Mouse (Mus musculus): ENCODE data around the gene Cep135.

Gene Cep135

DNA sequence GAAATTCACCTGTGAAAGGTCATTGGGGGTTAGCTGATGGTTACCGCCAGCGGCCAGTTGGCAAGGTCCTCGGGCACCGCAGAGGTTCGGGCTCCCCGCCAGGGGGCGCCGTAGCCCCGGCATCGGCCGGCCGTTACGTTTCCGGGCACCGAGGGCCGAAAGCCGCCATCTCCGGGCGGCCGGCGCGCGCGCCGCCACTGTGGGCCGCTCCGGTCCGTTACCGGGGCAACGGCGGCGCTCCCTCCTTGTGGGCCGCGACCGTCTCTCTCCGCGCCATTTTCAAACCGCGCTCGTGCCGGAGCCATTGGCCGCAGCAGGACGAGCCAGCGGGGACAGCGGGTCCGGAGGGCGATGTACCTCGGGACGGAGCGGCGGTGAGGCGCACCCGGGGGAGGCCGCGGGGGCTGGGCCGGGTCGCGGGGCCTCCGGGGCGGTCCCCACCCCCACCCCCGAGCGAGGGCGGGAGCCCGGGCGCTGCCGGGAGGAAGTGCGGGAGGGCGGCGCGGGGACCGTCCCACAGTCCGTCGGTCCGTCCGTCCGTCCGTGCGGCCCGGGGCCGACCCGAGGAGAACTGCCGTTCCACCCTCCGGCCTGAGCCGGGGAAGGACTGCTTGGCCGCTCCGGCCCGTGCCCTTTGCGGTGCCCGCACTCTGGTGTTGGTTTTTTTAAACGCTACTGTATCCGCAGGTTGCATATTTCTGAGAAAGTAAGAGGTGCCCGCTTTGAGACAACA is at the start of gene Cep135:
Gene Cep135 (plus strand): TSS at position 148 of the 733 bp plus-strand sequence.
- peak; percentile 88 for DNase-seq (ENCODE audit: low read depth, low spot score)

DNA sequence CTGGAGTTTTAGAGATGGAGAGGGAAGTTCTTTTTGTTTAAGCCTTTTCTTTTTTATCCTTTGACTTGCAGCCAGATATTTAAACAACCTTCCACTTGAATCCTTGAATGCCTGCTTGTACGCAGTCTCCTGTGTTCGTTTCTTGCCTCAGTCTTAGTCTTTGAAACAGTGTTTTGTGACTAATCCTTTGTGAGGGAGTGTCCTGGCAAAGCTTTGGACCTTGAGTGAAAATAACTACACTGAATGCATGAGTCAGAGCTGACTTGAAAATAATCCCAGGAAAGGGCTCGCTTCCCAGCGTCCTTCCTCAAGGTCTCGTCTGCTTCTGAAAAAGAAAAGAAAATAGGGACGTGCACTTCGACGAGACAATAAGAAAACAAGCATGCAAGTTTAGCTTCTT is 48.3 kb upstream of the Cep135 start:
- DNase-seq (ENCODE audit: low read depth, low spot score) = peak; percentile 46

DNA sequence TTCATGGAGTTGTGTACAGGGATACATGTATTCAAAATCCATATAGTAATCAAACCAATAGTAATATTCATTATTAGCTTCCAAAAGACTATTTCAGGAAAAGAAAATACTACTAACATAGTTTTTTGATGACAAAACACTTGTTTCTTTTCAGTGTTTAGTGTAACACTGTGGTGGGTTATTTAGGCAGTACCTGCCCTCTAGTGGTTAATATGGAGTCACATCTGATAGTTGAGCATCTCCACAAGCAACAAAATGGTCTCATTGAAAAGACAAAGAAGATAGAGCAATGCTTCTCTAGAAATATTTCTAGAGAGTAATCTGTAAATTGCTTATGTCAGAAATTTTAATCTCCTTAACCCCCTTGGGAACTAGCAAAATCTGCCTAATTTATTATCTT is 47.7 kb upstream of the Cep135 start:
- no peak for DNase-seq (ENCODE audit: low read depth, low spot score)

DNA sequence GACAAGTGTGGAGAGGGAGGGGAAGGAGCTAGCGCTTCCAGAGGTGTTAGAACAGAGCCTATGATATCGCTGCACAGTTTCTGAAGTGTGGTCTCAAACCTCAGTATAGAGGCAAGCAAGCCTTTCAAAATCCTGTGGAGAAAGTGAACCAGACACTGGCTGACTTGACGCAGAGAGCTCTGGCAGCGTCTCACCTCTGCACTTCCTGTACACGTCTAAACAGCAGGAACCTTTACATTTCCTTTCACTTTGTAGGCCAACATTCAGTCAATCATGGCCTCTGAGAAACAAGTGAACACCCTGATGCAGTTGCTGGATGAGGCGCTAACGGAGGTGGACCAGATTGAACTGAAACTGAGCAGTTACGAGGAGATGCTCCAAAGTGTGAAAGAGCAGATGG is 45.3 kb upstream of the Cep135 start:
- DNase-seq (ENCODE audit: low read depth, low spot score) = no peak

DNA sequence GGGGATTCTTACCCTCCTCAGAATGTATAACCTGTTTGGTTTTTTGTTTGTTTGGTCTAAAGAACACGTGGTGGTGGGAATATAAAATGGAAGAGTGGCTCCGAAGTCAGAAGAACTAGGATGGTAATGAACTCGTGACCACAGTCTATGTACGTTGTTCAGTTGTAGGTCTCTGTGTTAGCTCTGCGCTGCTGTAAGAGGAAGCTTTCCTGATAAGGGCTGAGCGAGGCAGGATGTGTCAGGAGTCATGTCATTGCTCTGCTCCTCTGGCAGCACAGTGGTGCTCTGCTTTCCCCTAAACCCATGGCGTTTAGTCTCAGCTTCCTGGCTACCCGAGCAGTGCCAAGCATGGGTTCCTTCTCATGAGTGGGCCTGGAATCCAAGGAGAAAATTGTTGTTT is 38.1 kb upstream of the Cep135 start:
- no peak for DNase-seq (ENCODE audit: low read depth, low spot score)

DNA sequence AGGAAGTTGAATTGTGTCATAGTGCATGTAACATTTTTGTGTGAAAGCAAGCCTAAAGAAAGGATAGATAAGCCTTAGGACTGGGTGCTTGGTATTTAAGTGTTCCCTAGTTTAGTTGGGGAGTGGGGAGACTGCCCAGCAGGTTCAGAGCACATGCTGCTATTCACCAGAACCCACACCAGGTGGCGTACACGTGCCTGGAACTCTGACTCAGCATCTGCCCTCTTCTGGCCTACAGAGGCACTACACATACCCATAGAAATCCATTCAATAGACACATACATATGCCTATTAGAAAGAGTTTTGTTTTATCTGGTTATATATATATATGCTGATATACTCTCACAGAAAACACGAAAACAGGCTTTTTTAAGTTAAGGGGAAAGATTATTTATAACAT is 23.2 kb upstream of the Cep135 start:
- peak; percentile 25 for DNase-seq (ENCODE audit: low read depth, low spot score)

DNA sequence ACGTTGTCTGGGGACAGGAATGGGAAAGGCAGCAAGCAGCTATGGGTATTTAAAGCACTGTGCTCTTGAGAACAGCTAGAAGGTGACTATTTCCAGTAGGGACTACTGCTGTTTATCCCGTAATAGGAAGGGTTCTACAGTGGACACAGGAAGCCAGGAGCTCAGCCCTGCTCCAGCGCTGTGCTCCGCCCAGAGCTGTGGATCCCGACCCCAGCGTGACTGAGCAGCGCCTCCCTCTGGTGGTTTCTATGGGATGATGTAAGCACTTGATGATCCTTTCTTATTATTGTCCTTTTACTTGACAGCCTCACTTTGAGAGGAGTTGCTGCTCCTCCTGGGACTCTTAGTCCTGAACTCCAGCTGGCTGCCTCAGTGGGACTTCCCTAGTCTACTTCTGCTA is 14.2 kb upstream of the Cep135 start:
- no peak for DNase-seq (ENCODE audit: low read depth, low spot score)

DNA sequence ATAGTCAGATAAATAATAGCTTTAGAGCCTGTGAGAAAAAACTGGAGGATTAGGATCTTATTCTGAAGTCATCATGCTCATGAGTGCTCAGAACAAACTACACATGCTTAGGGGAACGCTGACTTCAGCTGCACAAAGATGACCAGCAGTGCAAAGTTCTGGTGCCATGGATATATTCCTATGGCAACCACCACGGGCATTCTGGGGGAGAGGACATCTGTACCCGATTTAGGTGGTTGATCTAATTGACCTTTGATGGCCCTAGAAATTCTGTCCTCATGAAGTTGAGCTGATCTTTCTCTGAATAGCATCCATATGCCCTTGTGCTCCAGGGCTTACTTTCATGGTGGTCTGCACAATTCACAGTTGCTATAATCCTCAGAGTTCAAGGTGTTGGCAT is 11.5 kb upstream of the Cep135 start:
- no peak for DNase-seq (ENCODE audit: low read depth, low spot score)

DNA sequence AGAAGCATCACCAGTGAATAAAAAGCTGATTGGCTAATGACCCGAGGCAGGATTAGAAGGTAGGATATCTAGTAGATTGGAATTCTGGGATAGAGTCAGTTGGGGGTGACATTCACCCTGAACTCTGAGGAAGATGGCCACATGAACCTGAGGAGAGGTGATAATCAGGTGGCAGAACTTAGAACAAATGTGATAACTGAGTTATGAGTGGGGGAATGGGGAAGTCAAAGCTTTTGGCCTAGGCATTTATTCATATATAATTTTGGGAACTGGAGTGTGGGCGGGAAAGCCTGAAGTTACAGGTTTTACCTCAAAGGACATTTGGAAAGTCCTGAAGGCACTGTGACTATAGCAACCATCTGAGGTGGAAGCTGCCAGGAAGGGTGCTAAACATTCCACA is 3.1 kb upstream of the Cep135 start:
- no peak for DNase-seq (ENCODE audit: low read depth, low spot score)

DNA sequence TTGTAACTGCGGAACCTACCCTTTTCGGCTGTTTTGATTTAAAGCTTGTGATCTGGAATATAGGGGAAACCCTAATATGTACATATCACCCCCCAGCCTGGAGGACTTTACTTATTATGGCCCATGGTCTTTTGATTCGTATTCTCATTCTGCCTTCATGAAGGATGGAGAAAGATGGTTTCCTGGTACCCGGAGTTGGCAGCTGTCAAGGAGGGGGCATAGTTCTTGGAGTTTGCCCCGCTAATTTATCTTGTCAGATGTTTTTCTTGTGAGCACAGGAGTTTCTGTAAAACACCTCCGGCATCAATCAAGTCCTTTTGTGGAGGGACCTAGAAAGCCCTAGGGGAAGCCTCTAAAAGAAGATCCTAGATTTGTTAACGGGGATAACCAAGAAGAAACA is 813 bp downstream of the Cep135 start:
- no peak for DNase-seq (ENCODE audit: low read depth, low spot score)

DNA sequence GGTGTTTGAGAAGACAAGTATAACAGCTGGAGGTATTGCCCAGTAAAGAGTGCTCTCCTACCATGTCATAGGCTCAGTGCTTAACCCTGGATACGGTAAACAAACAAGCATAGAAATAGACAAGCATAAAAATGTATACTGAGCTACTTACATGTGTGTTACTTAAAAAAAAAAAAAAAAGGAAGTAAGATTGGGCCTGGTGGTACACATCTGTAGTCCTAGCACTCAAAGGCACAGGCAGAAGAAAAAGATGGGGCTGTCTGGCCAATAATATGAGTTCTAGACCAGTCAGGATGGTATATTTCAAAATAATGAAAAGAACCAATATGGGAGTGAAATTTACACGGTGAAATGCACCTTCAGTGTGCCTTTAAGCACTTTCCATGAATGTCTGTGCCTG is 1.5 kb downstream of the Cep135 start:
- no peak for DNase-seq (ENCODE audit: low read depth, low spot score)

DNA sequence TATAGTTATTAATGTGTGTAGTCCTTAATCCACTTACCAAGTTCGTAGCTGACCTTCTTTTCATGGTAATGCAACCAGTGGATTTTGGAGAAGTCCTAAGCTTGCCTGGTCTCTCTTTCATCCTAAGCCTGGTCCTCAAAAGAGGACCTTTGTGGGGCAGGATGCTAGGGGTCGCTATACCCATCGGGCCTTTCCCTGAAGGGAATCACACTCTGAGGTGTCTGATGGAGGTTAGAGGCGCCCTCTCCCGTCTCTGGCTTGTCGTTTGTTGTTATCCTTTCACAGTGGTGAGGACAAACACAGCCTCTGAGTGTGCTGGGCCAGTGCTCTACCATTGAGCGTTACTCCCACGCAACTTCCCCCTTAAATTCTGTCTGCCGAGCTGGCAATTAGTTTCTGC is 3.4 kb downstream of the Cep135 start:
- no peak for DNase-seq (ENCODE audit: low read depth, low spot score)

DNA sequence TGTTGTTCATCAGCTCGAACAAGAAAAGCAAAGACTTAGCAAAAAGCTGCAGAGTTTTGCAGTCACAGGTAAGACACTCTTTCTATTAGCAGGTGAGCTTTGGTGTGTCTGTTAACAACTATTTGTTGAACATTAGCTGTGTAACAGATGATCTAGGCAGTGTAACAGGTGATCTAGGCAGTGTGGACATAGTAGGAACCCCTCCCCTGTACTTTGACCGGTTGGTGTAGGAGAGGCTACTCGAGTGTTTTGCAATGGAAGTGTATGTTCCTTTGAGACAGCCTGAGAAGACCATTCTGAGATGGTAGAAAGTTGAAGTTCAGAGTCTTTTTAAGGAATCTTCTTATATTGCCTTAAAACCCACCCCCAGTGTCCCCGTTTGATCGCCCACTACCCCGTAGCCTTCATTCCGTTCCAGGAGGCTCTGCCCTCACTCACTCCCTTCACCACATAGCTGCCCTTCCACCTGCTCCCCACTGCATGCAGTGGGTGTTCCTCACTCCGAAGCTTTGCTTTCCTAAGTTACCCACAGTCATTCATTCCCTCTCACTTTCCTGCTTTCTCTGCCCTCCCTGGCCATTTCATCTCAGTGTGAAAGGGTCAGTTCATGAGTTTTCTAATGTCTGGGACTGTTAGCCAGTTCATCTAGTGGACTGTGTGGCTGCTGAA is 21.3 kb downstream of the Cep135 start:
- DNase-seq (ENCODE audit: low read depth, low spot score) = no peak

DNA sequence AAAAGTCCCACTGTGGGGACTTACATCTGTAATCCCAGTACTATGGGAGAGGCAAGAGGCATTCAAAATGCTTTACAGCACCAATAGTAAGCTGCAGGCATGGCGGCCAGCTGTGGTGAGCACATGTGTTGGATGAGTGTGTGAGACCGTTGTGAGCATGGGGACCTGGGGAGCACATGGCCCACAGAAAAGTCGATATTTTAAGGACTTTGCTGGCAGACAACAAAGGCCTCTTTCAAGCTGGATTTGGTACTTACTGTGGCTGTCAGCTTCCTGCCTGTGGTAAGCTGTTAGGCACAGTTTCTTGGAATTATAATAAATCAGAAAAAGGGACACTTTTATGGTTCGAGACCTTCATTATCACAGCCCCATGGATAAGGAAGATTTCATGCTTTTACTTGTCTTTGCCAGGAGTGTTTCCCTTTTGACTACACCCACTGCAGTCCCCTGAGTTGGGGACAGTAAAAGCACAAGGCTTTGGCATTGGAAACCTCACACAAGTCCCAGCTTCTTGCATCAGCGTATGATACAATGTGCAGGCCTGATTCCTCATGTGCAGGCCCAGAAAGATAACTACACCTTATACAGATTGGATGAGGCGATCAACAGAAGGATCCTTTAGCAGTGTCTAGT is 24.5 kb downstream of the Cep135 start:
- no peak for DNase-seq (ENCODE audit: low read depth, low spot score)

DNA sequence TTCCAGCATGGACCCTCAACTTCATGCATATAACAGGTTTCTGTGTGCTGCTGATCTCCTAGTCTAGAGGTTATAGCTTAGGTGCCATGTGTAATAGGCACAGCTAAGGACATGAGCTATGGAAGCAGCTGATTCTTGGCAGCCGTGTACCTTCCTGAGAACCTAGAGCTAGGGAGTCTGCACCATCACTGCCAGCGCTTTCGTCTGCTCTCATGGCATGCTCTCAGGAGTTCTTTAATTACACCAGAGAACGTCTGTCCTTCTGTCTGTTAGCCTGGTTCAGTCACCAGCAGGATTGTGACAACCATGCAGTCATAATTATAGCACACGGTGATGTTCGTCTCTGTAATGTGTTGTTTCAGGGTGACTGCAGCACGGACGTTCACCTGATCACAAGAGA is 26.8 kb downstream of the Cep135 start:
- DNase-seq (ENCODE audit: low read depth, low spot score) = peak; percentile 9

DNA sequence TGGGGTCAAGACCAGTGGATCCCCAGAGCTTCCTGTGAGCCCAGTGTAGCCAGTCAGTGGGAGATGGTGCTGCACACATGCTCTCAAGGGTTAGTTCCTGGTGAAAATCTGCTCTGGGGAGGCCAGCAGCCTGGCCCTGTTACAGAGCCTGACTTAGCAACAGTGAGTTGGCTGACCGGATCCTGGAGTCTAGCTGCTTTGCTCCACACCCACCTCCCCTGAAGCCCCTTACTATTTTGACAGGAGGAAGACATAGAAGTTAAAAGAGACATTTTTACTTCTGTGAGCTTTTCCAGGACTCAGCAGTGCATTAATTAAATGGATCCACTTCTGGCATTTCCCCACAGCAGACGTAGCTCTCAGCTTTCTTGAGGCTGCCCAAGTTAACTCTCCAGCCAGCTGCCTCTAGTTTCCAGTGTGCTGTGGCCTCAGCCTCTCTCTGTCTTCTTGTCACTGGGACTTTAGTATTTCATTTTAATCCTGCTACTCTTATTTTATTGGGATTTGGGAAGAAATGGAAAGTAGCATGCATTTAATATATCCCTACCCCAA is 27.8 kb downstream of the Cep135 start:
- no peak for DNase-seq (ENCODE audit: low read depth, low spot score)

DNA sequence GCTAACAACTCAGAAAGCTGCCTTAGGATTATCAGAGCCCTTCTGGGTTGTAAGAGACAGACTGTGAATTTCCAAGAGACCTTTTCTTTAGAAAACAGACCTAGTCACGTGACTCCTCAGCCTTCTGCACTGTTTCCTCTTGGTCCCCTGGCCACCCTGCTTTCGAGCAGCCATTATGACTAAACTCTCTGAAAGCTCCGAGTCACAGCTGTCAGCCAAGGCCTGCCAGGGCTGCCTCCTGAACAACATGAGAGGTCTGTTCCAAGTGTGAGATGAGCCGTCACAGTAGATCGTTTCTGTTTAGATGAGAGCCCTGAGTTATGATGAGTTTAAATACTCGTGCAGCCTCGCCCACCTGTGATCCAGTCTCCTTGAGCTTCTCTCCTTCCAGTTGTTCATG is 30.3 kb downstream of the Cep135 start:
- DNase-seq (ENCODE audit: low read depth, low spot score) = no peak

DNA sequence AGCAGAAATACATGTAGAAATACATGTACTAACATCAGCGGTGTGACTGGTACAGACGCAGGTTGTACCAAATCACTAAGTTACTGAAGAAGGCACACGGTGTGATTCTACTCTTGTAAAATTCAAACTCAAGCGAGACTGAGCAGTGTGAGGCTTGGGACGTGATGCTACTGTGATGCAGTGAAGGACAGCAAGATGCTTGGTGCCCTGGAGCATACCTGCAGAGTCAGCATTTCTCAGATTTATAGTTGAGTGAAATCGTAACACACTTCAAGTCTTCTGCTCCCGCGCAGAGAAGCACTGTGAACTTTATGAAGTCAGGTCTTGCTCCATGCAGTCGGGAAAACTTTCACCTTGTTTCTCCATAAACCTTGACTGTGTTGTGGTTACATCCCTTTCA is 35.3 kb downstream of the Cep135 start:
- no peak for DNase-seq (ENCODE audit: low read depth, low spot score)

DNA sequence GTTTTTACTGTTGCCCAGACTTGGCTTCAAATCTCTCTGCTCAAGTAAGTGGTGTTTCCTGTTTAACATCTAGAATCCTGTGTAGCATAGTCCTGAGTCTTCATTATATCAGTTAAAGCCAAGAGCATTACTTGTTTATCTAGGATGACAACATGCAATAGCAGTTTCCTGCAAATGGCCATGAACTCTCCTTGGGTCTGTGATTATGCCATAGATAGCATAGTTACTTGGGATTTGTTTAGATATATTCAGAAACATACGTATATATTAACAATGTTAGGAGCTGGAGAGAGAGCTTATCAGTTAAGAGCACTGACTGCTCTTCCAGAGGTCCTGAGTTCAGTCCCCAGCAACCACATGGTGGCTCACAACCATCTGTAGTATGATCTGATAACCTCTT is 39.3 kb downstream of the Cep135 start:
- no peak for DNase-seq (ENCODE audit: low read depth, low spot score)

DNA sequence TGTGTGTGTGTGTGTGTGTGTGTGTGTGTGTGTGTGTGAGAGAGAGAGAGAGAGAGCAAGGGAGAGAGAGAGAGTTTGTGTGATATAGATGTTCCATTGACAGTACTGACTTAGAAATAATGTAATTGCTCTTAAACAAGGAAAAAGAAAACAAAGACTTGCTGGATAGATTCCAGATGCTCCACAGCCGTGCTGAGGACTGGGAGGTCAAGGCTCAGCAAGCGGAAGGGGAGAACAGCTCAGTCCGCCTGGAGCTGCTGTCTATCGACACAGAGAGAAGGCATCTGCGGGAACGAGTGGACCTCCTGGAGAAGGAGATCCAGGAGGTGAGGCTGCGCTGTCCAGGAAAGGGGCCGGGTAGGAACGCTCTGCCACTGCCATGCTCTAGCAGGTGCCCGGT is 45.5 kb downstream of the Cep135 start:
- no peak for DNase-seq (ENCODE audit: low read depth, low spot score)

DNA sequence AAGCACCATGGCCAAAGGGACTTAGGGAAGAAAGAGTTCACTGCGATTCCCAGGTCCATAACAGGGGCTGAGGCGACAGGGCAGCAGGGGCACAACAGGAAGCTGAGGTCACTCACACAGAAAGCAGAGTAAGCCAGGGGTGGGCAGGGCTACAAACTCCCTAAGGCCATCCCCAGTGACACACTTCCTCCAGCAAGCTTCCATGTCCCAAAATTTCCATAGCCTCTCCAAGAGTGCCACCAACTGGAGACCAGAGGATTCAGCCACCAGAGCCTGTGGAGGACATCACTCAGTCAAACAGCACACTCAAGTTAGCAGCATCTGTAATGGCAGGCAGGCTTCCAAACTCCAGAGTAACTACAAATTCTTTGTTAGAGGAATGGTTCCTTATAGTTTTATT is 47.1 kb downstream of the Cep135 start:
- no peak for DNase-seq (ENCODE audit: low read depth, low spot score)

DNA sequence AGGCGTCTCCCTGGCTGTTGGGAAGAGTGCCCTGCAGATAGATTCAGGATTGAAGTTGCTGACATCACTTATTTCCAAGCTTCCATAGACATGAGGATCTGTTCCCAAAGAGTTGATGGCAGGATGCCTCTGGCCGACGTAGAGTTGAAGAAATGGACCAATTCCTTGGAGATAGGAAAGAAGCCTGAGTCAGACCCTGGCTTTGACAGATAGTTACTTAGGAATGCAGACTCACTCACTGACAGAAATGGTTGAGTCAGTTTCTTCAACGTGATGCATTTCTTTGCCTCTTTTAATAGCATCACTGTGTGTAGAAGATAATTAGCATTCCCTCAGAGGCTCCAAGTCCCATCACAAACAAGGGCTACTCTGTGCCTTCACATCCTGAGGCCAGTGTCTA is 53.6 kb downstream of the Cep135 start:
- no peak for DNase-seq (ENCODE audit: low read depth, low spot score)

DNA sequence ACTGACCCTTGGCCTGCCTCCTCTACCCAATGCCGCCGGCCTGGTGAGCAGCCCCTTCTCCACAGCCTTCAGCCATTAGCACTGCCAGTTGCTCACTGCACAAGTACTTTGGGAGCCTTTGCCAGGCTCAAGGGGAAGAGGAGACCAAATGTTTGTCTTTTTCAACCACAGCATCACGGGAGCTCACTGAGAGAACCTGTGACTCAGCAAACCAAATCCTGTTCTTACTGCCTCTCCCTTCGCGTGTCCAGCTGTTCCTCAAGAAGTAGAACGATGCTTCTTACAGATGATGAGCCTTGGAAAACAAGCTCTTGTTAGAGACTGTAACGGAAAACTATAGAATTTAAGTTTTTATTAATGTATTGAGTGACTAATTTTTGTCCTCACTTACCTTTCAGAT is 55.7 kb downstream of the Cep135 start:
- no peak for DNase-seq (ENCODE audit: low read depth, low spot score)
